Mouse (Mus musculus) mature B cell (primary cell): ENCODE data around the gene Rtp4.

Experiments used
- in situ Hi-C: fragments of 300-500 bp; cut with MboI; formaldehyde crosslinking; loops from 2 replicates; pipeline ENCODE4 v1.14.3; 2019

Rtp4 gene

GRCm38 (mm10) chr16:23520235-23520871, at the start of gene Rtp4, which contains the start of gene Masp1:
Gene Rtp4 (plus strand): TSS chr16:23520291.
Gene Masp1 (minus strand): TSS chr16:23520815.
- in situ Hi-C loops, result no loop called here

- in situ Hi-C loops, result no loop called here
These were observed 48.5 kb upstream of the Rtp4 start for GRCm38 (mm10) chr16:23471551-23471950.

GRCm38 (mm10) chr16:23472046-23472445, 48.0 kb upstream of the Rtp4 start:
- in situ Hi-C loops, result no loop called here

GRCm38 (mm10) chr16:23475651-23476050, 44.4 kb upstream of the Rtp4 start:
- in situ Hi-C loops, result no loop called here

GRCm38 (mm10) chr16:23476598-23476997, 43.5 kb upstream of the Rtp4 start:
- in situ Hi-C loops, result no loop called here

- in situ Hi-C loops, result no loop called here
These were observed 40.1 kb upstream of the Rtp4 start for GRCm38 (mm10) chr16:23479872-23480603.

- in situ Hi-C loops, result no loop called here
These were observed 37.9 kb upstream of the Rtp4 start for GRCm38 (mm10) chr16:23482218-23482617.

- in situ Hi-C loops, result no loop called here
These were observed 37.2 kb upstream of the Rtp4 start for GRCm38 (mm10) chr16:23482846-23483245.

- in situ Hi-C loops, result no loop called here
These were observed 36.8 kb upstream of the Rtp4 start for GRCm38 (mm10) chr16:23483292-23483691.

- in situ Hi-C loops, result no loop called here
These were observed 27.3 kb upstream of the Rtp4 start for GRCm38 (mm10) chr16:23492783-23493182.

GRCm38 (mm10) chr16:23496245-23496924, 23.7 kb upstream of the Rtp4 start:
- in situ Hi-C loops, result no loop called here

- in situ Hi-C loops, result no loop called here
These were observed 22.7 kb upstream of the Rtp4 start for GRCm38 (mm10) chr16:23497440-23497839.

- in situ Hi-C loops, result no loop called here
These were observed 22.2 kb upstream of the Rtp4 start for GRCm38 (mm10) chr16:23497881-23498280.

- in situ Hi-C loops, result no loop called here
These were observed 21.4 kb upstream of the Rtp4 start for GRCm38 (mm10) chr16:23498691-23499131.

- in situ Hi-C loops, result no loop called here
These were observed 19.5 kb upstream of the Rtp4 start for GRCm38 (mm10) chr16:23500558-23500957.

- in situ Hi-C loops, result no loop called here
These were observed 18.8 kb upstream of the Rtp4 start for GRCm38 (mm10) chr16:23501288-23501687.

- in situ Hi-C loops, result no loop called here
These were observed 17.6 kb upstream of the Rtp4 start for GRCm38 (mm10) chr16:23502478-23502877.

GRCm38 (mm10) chr16:23503351-23503750, 16.7 kb upstream of the Rtp4 start:
- in situ Hi-C loops, result no loop called here

- in situ Hi-C loops, result no loop called here
These were observed 15.8 kb upstream of the Rtp4 start for GRCm38 (mm10) chr16:23504320-23504744.

- in situ Hi-C loops, result no loop called here
These were observed 14.0 kb upstream of the Rtp4 start for GRCm38 (mm10) chr16:23505904-23506687.

GRCm38 (mm10) chr16:23511166-23511935, 8.7 kb upstream of the Rtp4 start:
- in situ Hi-C loops, result no loop called here
